Mouse (Mus musculus) c-Kit-negative CD71-positive TER-119-positive erythroid progenitor cells, embryonic 14.5 days (primary cell): ENCODE results near the gene Prkcb.

Experiments
- DNase-seq: peaks from one replicate; pipeline ENCODE4 v3.0.0-alpha.2; 2013; ENCODE audit warnings: low read depth, low spot score

Gene Prkcb

GRCm38 (mm10) chr7:122460020-122460419 lies 171.5 kb downstream of the Prkcb start:
- DNase-seq = no peak

DNA sequence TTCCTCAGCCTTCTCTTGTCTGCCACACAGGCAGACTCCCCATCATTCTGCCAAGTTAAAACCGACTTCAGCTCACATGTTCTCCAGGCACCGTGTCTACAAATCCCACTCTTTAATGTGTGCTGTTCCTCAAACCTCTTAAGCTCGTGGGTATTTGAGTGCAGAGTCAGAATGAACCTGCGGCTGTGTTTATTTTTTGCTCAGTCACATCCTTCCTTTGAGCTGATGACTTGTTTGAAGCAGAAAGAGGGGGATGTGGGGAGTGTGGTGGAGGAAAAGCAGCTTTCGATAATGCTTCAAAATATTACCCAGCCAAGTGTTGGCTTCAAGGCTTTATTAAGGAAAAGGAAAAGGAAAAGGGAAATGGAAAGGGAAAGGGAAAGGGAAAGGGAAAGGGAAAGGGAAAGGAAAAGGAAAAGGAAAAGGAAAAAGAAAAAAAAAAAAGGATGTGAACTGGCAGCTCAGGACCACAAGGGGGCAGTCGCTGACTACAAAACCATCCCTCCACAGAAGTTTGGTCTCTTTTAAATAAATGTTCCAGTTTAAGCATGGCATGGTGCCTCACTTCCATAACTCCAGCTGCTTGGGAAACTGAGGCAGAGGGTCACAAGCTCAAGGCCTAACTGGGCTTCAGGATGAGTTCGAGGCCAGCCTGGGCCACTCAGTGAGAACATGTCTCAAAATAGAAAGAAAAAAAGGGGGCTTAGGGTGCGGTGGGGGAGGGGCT lies 177.4 kb downstream of the Prkcb start:
- no peak for DNase-seq

DNA sequence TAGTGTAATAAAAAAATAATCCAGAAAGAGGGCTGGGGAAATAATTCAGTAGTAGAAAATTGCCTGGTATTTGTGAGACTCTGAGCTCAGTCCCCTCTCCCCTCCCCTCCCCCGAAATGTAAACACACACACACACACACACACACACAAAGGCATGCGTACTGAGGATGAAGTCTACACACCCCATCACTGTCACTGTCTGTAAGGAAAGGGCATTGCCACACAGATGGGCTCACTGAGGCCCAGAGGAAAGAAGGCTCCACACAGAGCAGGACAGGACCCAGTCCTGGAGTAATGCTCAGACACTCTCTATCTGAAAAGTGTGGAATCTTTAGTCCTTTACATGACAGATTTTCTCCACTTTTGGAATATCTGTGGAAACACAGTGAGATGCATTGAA lies 178.2 kb downstream of the Prkcb start:
- no peak for DNase-seq

DNA sequence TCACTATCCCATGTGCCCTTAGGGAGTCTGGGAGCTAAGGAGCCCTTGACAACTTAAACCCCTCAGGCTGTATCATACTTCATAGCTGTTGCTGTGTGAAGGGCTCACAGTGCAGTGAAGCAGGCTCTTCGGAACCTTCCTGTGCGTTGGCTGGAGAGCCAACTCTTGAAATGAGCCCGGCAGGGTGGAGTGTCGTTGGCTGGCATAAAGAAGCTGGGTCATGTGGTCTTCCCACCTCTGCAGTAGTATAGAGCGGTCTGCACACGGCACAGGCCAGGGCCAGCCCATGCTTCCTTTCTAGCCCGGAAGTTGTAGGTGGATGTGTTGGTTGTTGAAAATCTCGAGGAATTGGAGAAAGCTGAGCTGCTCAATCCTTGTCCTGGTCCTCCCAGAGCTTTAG lies 179.3 kb downstream of the Prkcb start:
- no peak for DNase-seq

GRCm38 (mm10) chr7:122470370-122471280 lies 182.1 kb downstream of the Prkcb start:
- no peak for DNase-seq

DNA sequence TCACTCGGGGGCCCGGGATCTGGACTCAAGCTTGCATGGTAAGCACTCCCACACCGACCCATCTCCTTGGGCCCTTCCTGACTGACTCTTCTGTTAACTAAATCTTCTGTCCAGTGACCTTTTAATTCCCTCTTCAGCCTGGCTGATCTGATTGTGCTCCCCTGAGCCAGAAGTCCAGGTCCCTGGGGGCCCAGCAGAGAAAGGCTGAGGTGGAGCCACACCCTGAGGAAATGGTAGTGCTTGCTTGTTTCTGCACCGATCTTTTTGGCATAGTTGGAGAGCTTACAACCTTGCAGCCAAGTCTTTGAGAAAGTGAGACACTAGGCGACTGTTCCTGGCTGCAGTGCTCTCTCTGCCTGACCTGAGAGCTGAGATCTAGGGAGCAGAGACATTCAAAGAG lies 183.7 kb downstream of the Prkcb start:
- DNase-seq = no peak

- no peak for DNase-seq
These were observed 186.5 kb downstream of the Prkcb start for GRCm38 (mm10) chr7:122475038-122475437.

DNA sequence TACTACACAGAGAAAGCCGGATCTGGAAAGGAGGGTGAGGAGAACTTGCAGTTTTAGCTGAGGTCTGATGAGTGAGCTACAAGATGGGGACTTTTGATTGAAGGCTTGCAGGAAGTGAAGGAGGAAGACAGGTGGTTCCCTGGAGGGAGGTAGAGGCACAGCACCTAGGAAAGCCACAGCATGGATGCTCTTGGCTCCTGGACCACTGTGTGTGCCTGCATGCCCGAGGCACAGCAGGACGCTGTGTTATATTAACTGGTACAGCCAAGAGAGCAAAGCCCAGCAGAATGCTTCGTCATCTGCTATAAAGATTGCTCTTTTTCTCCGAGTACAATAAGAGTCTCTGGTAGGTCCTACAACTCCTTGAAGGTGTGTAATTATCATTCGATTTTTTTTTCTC lies 188.1 kb downstream of the Prkcb start:
- DNase-seq = no peak

GRCm38 (mm10) chr7:122477118-122477517 lies 188.6 kb downstream of the Prkcb start:
- no peak for DNase-seq

GRCm38 (mm10) chr7:122477566-122478564 lies 189.3 kb downstream of the Prkcb start:
- no peak for DNase-seq

GRCm38 (mm10) chr7:122483949-122484348 lies 195.4 kb downstream of the Prkcb start:
- no peak for DNase-seq

- no peak for DNase-seq
These were observed 199.5 kb downstream of the Prkcb start for GRCm38 (mm10) chr7:122487929-122488571.

GRCm38 (mm10) chr7:122492041-122492440 lies 203.5 kb downstream of the Prkcb start:
- DNase-seq = no peak

- no peak for DNase-seq
These were observed 204.4 kb downstream of the Prkcb start for GRCm38 (mm10) chr7:122492936-122493335.

DNA sequence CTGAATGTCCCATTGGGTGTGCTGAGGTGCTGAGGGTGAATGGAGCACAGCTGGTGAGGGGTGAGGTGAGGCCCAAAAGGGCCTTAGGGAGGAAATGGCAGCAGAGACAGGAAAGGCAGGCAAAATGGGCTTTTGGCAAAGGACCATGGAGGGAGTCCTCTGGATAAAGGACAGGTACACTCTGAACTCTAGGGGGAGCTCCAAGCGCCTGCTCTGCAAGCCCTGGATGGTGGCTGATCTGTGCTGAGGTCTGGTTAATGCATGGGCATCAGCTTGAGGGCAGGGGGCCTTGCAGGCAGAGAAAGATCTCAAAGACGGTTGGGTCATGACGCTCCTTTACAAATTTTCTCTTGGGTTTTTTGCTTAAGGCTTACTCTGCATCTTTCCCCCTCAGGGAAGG lies 205.5 kb downstream of the Prkcb start:
- no peak for DNase-seq

GRCm38 (mm10) chr7:122497516-122497915 lies 209.0 kb downstream of the Prkcb start:
- DNase-seq = no peak

DNA sequence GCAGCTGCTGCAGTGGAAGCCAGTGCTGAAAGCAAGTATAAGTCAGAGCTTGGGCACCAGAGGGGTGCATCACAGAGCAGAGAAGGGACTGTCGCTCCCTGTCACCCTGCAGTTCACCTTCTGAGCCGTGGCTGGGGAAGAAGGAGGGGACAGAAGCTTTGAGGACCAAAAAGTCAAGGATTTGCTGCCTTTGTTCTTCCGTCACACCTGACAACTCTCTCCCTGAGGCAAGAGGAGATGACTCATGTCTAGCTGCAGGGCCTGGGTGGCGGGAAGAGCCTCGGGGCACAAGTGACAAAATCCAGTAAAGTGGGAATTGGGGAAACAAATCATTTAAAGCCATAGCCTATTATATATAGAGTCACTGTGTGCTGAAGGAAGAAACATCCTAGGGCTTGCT lies 209.9 kb downstream of the Prkcb start:
- DNase-seq = no peak

DNA sequence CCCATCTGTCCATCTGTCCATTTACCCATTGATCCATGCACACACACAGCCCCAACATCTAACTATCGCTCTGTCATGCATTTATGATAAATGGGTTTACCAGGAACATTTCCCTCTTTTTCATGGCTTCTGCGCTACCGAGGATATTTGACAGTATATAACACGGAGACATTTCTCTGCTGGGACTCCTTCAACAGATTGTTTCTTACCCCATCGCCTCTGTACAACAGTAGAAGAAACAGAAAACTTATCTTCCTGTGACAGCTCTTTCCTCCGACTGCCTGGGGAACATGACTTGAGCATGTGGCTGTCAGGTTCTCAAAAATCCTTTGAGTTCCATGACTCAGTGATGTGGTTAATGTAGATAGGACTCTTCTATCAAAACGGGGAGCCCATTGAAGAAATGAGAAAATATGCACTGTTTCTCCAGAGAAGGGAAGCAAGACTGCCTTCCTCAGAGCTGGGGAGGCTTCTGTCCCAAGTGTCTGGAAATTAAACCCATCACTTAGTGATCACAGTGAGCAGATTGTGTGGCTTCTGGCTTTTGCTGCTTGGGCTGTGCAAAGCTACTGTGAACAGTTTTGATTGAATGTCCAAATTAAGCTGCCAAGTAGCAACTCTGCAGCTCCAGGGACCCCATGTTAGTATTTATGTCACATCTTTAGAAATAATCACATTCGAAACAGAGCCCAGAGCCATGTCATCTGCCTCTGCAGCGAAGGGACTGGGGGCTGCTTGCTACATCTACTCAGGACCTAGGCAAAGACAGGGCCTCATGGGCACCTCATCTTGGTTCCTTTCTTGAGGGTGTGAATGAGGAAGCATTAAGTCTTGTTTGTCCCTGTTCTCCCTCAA lies 211.4 kb downstream of the Prkcb start:
- DNase-seq = no peak

- DNase-seq = no peak
These were observed 217.9 kb downstream of the Prkcb start for GRCm38 (mm10) chr7:122506467-122506866.

DNA sequence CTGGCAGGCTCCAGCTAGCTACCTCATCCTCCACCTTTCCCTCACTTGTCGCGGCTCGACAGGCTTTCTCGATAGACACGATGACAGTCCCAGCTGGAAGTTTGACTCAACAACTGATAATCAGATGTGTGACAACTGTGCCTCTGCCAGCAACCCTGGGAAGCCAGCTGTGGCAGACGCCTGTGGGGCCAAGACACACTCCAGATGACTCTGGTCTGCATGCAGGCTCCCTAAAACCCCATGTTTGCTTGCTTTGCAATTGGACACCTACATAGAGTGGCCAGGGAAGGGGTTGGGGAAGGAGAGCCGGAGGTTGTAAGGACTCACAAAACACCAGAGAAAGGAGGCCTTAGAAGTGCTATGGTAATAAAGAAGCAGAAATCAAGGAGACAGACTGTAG lies 221.4 kb downstream of the Prkcb start:
- no peak for DNase-seq
